In the genomic region with DNA sequence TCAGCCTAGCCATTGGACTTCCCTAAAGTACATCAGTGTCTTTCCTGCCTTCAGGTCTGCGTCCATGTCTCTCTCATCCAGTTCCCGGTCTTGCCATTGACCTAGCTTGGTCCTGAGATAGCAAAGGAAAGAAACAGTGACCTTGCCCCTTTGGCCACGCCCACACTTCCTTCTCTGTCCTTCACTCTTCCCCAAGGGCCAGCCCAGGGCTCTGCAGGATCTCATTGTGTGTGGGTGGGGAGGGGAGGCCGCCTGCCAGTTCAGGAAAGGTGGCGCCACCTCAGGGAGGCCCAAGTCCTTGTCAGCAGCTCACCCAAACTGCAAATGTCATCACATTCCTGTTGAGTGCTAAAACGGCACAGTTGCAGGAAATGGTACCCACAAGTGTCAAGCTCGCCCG, we compare ENCODE assay signal across 9 mouse cellular contexts.
DNase-seq lines count a peak whose midpoint lies in the region; ATAC-seq lines count a peak whose summit lies in the region.
"Had no signal": no experiment of that assay in that cellular context is flagged by ENCODE, and none has a peak within 500 bp of the region (broad histone marks: within the 10 kb centered on the region; RNA-seq: fewer than 3 reads in every experiment).

No protein-coding gene starts in this region.

- H3K36me3 ChIP-seq in liver, embryonic 12.5 days: no peaks in the 10 kb centered on the region
- H3K36me3 ChIP-seq in forebrain, embryonic 10.5 days (replicated peaks): no peaks in the 10 kb centered on the region

- H3K27ac ChIP-seq in liver, embryonic 12.5 days: no peak overlapping the region
- H3K27ac ChIP-seq in forebrain, embryonic 10.5 days: no peak overlapping the region

- no peak overlapping the region for H3K4me3 ChIP-seq in liver, embryonic 12.5 days
- H3K4me3 ChIP-seq in forebrain, embryonic 10.5 days: no peak overlapping the region
- H3K4me3 ChIP-seq: erythroblast, embryonic 14.5 days had no signal

- no peak overlapping the region for H3K9ac ChIP-seq in liver, embryonic 12.5 days

- no peak overlapping the region for H3K4me2 ChIP-seq in liver, embryonic 12.5 days

- no peaks in the 10 kb centered on the region for H3K9me3 ChIP-seq in liver, embryonic 12.5 days (replicated peaks)
- no peaks in the 10 kb centered on the region for H3K9me3 ChIP-seq in forebrain, embryonic 10.5 days

- peak; percentile 78 for ATAC-seq in liver, embryonic 12.5 days

- H3K27me3 ChIP-seq in liver, embryonic 12.5 days (replicated peaks): 0 out of 2 replicates have a peak, but pooled peaks cover 5% of the 10 kb centered on the region
- no peaks in the 10 kb centered on the region for H3K27me3 ChIP-seq in forebrain, embryonic 10.5 days (ENCODE audit: poor library complexity, severe bottlenecking)

- 17% methylated on average over 8 of the region's 8 CpGs for WGBS in liver, embryonic 12.5 days (ENCODE audit: insufficient replicate concordance)
- 69% methylated on average over 8 of the region's 8 CpGs for WGBS in forebrain, embryonic 10.5 days

- peak; percentile 54 for DNase-seq in ZHBTc4 (ENCODE audit: low read depth, low spot score)
- DNase-seq in c-Kit-positive CD71-negative TER-119-negative erythroid progenitor cells, embryonic 14.5 days (ENCODE audit: low read depth): peak; percentile 25
- peak; percentile 39 for DNase-seq in heart, postnatal 4 days
- no peak for DNase-seq in urinary bladder, adult 18-20 months (ENCODE audit: low spot score in 2 of 2)
- DNase-seq in layer of hippocampus, postnatal 25 days (ENCODE audit: extremely low spot score in 1 of 2, low spot score in 1 of 2): no peak
- DNase-seq in forebrain, embryonic 10.5 days (ENCODE audit: extremely low spot score, low spot score): no peak
- no peak for DNase-seq in frontal cortex, postnatal 10 days (ENCODE audit: low spot score in 2 of 2)

- no peaks in the 10 kb centered on the region; the same call in none of the 2 replicates for H3K4me1 ChIP-seq in liver, embryonic 12.5 days
- H3K4me1 ChIP-seq in forebrain, embryonic 10.5 days: no peaks in the 10 kb centered on the region

Comparison
In these comparisons a context has a peak if more than half of its experiments do, and no peak if none do; other contexts are left out.
1. DNase-seq: peak in ZHBTc4 (single experiment), c-Kit-positive CD71-negative TER-119-negative erythroid progenitor cells, embryonic 14.5 days (single experiment) and heart, postnatal 4 days (single experiment); none in urinary bladder, adult 18-20 months (0 of 2), layer of hippocampus, postnatal 25 days (0 of 2), forebrain, embryonic 10.5 days (single experiment) and frontal cortex, postnatal 10 days (0 of 2).